Mouse (Mus musculus) heart, embryonic 11.5 days (tissue): ENCODE results near the gene Il18. TPM values are rescaled to one million over a fixed set of nuclear protein-coding genes. Genes with fewer than 3 reads are reported as not detected.

Experiments
- ATAC-seq: fragments of 200-750 bp; cut with Nextera tagmentation; replicated peaks from 2 replicates; pipeline ENCODE4 v1.8.0; 2017; ENCODE audit warnings: moderate library complexity; ENCODE audit not compliant: insufficient number of reproducible peaks, low FRiP score, low TSS enrichment
- H3K27ac ChIP-seq: fragments of 300-500 bp; sonication (generic); 2 replicates; pipeline ENCODE4 v1.5.1; 2014; ENCODE audit warnings: mild to moderate bottlenecking, low read depth, low read length
- H3K27me3 ChIP-seq: fragments of 300-500 bp; sonication (generic); 2 replicates; pipeline ENCODE4 v1.6.1; 2014; ENCODE audit warnings: mild to moderate bottlenecking, low read length, mixed read lengths; ENCODE audit not compliant: control insufficient read depth, insufficient read depth
- H3K36me3 ChIP-seq: fragments of 300-500 bp; sonication (generic); 2 replicates; pipeline ENCODE4 v1.6.1; 2014; ENCODE audit warnings: mild to moderate bottlenecking, low read length, moderate library complexity, mixed read lengths; ENCODE audit not compliant: control insufficient read depth, insufficient read depth
- H3K4me1 ChIP-seq: fragments of 300-500 bp; sonication (generic); 2 replicates; pipeline ENCODE4 v1.6.1; 2014; ENCODE audit warnings: low read length; ENCODE audit not compliant: control insufficient read depth, insufficient read depth
- H3K4me2 ChIP-seq: fragments of 300-500 bp; sonication (generic); 2 replicates; pipeline ENCODE4 v1.6.1; 2014; ENCODE audit warnings: mild to moderate bottlenecking, moderate library complexity
- H3K4me3 ChIP-seq: fragments of 300-500 bp; sonication (generic); 2 replicates; pipeline ENCODE4 v1.5.1; 2014; ENCODE audit warnings: low read depth, low read length
- H3K9ac ChIP-seq: fragments of 300-500 bp; sonication (generic); 2 replicates; pipeline ENCODE4 v1.6.1; 2014; ENCODE audit warnings: mild to moderate bottlenecking, low read depth, low read length, moderate library complexity
- H3K9me3 ChIP-seq: fragments of 300-500 bp; sonication (generic); replicated peaks from 2 replicates; pipeline ENCODE4 v1.6.1; 2016; ENCODE audit warnings: low read length; ENCODE audit not compliant: control insufficient read depth
- WGBS: fragments of 180-500 bp; shearing (Covaris S2); extraction: QIAGEN DNeasy Blood & Tissue Kit; methylation state at CpG from one replicate; pipeline ENCODE4 v1.1.7; 2014; ENCODE audit not compliant: insufficient replicate concordance; 5-methylcytosine and 5-hydroxymethylcytosine counted together
- polyA plus RNA-seq: library from polyadenylated mRNA; unstranded; fragments of >200 nt; fragmentation: Nextera tagmentation; extraction: Ambion mirVana; gene quantifications from 2 replicates; pipeline ENCODE4 v1.2.1, GENCODE M21; 2014

The Il18 gene
- polyA plus RNA-seq, 1 experiment from 2014 or later: 5.5 TPM

DNA sequence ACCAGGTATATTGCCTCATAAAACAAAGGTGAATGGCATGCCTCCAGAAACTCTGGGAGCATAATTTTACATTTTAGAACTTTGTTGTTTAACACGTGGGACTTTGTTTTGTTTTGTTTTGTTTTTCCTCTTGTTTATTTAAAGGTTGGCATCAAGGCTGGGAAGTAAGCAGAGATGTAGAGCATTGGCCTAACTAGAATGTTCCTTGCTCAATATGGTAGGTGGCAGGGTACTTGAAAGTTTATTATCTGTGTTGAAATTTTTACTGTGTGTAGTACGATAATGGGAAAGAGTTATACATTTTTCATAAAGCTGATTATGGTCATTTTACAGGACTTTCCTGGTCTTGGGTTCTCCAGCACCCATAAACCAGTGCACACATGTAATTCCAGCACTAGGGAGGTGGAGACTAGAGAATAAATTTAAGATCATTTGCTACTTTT, 7.3 kb downstream of the Il18 start:
- Histone ChIP-seq H3K9ac (no peak overlapping the region), H3K27ac (no peak overlapping the region), H3K27me3 (no peaks in the 10 kb centered on the region; the same call in 1 of the 2 replicates), H3K4me2 (no peak overlapping the region), H3K36me3 (no peaks in the 10 kb centered on the region), H3K4me1 (no peaks in the 10 kb centered on the region), H3K9me3 (no peaks in the 10 kb centered on the region), H3K4me3 (no peak overlapping the region)
- no peak for ATAC-seq
- WGBS: 73% methylated on average over 2 of the region's 2 CpGs

DNA sequence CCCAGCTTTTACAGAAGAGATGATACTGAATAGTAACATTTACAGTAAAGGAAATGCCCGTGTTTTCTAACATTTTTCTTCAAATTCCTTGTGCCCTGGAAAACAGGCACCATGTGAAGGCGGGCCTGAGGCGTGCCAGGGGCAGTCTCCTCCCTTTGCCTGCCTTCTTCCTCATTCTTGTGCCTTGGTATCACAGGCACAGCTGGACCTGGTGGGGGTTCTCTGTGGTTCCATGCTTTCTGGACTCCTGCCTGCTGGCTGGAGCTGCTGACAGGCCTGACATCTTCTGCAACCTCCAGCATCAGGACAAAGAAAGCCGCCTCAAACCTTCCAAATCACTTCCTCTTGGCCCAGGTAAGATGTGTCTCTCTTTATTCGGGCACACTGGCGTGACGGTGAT, 10.5 kb downstream of the Il18 start:
- no peaks in the 10 kb centered on the region for H3K36me3 ChIP-seq
- H3K27ac ChIP-seq: no peak overlapping the region
- H3K9me3 ChIP-seq: no peaks in the 10 kb centered on the region
- H3K9ac ChIP-seq: no peak overlapping the region
- ATAC-seq: no peak
- no peaks in the 10 kb centered on the region for H3K4me1 ChIP-seq
- H3K27me3 ChIP-seq: no peaks in the 10 kb centered on the region
- H3K4me2 ChIP-seq: no peak overlapping the region
- H3K4me3 ChIP-seq: no peak overlapping the region
- 74% methylated on average over 7 of the region's 7 CpGs for WGBS

DNA sequence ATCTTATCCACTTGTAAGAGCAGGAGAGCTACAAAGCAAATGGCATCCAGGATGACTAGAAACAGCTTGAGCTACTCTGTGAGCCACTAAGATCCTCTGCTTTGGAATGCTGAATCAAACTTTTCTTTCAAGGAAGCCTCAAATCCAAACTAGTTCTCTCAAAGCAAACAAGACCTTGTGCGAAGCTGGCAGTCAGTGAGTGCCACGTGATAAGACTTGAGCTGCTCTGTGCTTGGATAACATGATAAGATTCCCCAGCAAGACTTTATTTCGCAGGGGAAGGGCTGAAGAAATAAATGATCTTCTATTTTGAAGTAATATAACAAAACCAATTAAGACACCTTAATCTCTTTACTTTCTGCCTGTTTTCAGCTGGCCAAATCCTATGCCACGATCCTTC, 11.3 kb downstream of the Il18 start:
- Histone ChIP-seq H3K9ac (no peak overlapping the region), H3K27me3 (no peaks in the 10 kb centered on the region), H3K4me3 (no peak overlapping the region), H3K4me2 (no peak overlapping the region), H3K4me1 (no peaks in the 10 kb centered on the region), H3K9me3 (no peaks in the 10 kb centered on the region), H3K36me3 (no peaks in the 10 kb centered on the region), H3K27ac (no peak overlapping the region)
- WGBS: 30% methylated on average over 4 of the region's 4 CpGs
- no peak for ATAC-seq

DNA sequence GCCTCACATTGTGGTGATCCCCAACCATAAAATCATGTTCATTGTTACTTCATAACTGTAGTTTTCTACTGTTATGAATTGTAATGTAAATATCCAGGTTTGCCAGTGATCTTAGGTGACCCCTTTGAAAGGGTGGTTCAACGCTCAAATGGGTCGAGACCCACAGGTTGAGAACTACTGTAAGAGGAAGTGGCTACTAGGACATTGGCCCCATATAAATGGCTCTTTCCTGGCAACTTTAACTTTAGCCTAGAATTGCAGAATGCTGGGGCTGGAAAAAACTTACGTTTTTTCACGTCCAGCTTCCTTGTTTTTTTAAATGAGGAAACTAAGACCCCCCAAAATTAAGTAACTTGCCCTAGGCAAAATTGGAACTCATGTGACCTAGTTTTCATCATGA, 12.7 kb downstream of the Il18 start:
- Histone ChIP-seq H3K27me3 (no peaks in the 10 kb centered on the region), H3K36me3 (no peaks in the 10 kb centered on the region), H3K4me3 (no peak overlapping the region), H3K9me3 (no peaks in the 10 kb centered on the region), H3K4me1 (no peaks in the 10 kb centered on the region), H3K4me2 (no peak overlapping the region), H3K9ac (no peak overlapping the region), H3K27ac (no peak overlapping the region)
- 77% methylated on average over 4 of the region's 4 CpGs for WGBS
- no peak for ATAC-seq

DNA sequence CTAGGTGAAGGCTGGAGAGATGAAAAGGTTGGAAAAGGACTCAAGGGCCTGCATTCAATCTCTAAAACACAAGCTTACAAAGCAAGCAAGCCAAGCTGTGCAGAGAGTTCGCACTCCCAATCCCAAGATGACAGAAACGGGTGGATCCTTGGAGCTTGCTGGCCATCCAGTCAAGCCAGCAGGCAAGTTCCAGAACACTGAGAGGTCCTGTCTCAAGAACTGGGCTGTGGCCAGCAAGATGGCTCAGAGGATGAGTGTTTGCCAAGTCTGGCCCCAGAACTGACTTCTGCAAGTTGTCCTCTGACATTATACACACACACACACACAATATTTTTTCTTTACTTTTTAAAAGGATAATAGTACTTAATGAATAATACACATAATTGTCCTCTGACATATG, 13.3 kb downstream of the Il18 start:
- Histone ChIP-seq H3K36me3 (no peaks in the 10 kb centered on the region), H3K9me3 (no peaks in the 10 kb centered on the region), H3K9ac (no peak overlapping the region), H3K27ac (no peak overlapping the region), H3K27me3 (no peaks in the 10 kb centered on the region), H3K4me3 (no peak overlapping the region), H3K4me2 (no peak overlapping the region), H3K4me1 (no peaks in the 10 kb centered on the region)
- 80% methylated on average over 2 of the region's 2 CpGs for WGBS
- ATAC-seq: no peak

DNA sequence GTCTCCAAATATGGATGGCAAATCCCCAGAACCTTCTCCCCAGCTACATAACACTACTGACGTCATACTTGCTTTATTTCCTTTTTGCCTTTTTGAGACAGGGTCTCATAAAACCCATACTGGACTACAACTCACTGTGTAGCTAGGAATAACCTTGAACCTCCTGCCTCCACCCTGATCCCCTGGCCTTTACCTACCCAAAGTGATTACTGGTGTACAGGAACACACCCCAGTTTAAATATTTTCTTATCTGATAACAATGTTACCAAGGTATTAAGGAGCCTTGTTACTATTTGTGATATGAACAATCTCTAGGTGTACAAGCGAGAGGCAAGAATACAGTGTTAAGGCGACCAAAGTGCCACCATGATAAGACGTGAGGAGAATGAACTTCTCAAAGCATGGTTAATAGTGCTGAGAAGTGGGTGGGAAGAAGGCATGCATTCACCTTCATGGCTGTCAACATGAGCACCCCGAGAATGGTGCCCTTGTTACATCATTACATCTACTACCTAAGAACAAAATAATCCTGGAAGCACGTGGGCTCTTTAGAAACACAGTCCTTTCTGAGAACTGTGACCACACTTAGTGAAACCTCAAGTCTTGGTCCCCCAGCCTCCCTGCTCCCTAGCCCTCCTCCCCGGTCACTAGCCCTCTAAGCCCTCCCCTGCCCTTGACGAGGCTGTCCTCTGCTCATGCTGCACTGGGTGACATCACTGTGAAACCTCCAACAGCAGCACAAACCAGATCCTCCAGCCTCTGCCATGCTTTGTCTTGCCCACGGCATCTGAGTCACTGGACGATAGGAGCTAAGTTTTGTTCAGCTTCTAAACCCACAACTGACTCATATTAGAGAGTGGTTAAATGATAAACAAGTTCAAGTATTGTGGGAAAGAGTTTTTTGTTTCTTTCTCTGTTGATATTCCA, 15.2 kb downstream of the Il18 start:
- H3K9me3 ChIP-seq: no peaks in the 10 kb centered on the region
- H3K9ac ChIP-seq: no peak overlapping the region
- H3K4me1 ChIP-seq: no peaks in the 10 kb centered on the region
- WGBS: 64% methylated on average over 10 of the region's 10 CpGs
- H3K27ac ChIP-seq: no peak overlapping the region
- H3K27me3 ChIP-seq: no peaks in the 10 kb centered on the region
- H3K4me3 ChIP-seq: no peak overlapping the region
- H3K36me3 ChIP-seq: no peaks in the 10 kb centered on the region
- H3K4me2 ChIP-seq: no peak overlapping the region
- ATAC-seq: no peak

DNA sequence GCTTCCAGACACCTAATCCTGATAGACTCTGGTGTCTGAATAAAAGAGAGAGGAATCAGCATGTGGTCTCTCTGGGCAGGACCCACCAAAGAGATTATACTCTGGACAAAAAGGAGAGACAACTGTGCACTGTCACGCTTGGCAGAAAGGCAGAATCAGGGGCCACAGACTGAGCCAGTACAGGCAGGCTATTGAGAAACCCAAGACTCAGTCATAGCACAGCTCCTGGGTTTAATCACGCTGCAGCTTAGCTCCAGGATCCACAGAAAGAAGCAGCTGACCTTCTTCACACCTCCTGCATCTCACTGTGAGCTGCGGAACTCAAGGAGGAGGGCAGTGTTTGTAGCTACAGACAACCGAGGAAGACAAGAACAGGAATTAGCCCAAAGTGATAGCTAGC, 25.7 kb downstream of the Il18 start:
- WGBS: 27% methylated on average over 4 of the region's 4 CpGs
- H3K27me3 ChIP-seq: no peaks in the 10 kb centered on the region
- H3K4me2 ChIP-seq: no peak overlapping the region
- ATAC-seq: no peak
- no peaks in the 10 kb centered on the region for H3K4me1 ChIP-seq
- no peak overlapping the region for H3K4me3 ChIP-seq
- H3K9ac ChIP-seq: no peak overlapping the region
- H3K9me3 ChIP-seq: no peaks in the 10 kb centered on the region
- no peak overlapping the region for H3K27ac ChIP-seq
- H3K36me3 ChIP-seq: no peaks in the 10 kb centered on the region

DNA sequence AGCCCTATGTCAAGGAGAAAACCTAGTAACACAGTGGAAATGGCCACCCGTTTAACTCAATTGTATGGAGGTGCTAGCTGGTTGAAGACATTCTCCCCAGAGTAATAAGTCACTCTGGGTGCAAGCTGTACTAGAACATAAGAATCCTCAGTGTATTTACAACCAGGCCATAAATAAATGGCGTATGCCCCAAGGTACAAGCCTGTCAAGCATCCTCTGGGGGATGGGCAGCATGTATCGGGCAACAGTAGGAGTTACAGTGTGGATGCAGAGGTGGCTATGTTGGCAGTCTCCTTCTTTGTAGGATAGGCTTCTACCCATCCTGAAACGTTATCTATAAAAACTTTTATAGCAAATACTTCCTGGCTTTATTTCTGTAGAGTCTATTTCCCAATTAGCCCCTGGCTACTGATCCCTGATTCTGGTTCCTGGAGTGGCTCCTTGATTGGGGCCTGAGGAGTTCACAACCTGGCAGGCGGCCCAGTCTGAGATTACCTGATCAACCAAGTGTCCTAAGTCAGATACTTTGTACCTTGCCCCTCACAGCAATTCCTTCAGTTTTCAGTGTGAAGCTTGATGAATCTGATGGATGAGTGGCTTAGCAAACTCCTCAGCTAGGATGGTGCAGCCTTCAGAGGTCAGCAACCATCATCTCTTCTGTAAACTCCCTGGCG, 30.7 kb downstream of the Il18 start:
- no peak overlapping the region for H3K9ac ChIP-seq
- no peak overlapping the region for H3K4me2 ChIP-seq
- no peak overlapping the region for H3K27ac ChIP-seq
- WGBS: 77% methylated on average over 6 of the region's 6 CpGs
- no peaks in the 10 kb centered on the region for H3K36me3 ChIP-seq
- H3K27me3 ChIP-seq: no peaks in the 10 kb centered on the region
- ATAC-seq: no peak
- H3K9me3 ChIP-seq: no peaks in the 10 kb centered on the region
- no peaks in the 10 kb centered on the region for H3K4me1 ChIP-seq
- no peak overlapping the region for H3K4me3 ChIP-seq
